Mouse (Mus musculus): ENCODE results near the gene Ddost. TPM values are rescaled to one million over a fixed set of nuclear protein-coding genes. Genes with fewer than 3 reads are reported as not detected.

Ddost gene
- 180 and 182 TPM in 2 replicates for polyA plus RNA-seq (2021; fragmentation: Nextera tagmentation)
- long read RNA-seq, experiment 1, transcript Ddost-201 (11 exons, 2,120 nt): major isoform, 315 of 354 reads
- long read RNA-seq, experiment 1, partial matches to known transcripts: 26 of 354 reads
- long read RNA-seq, experiment 1, other reads (novel, unspliced or antisense): 13 of 354 reads
- long read RNA-seq, experiment 2, transcript Ddost-201 (11 exons, 2,120 nt): major isoform, 1,192 of 1,235 reads
- long read RNA-seq, experiment 2, partial matches to known transcripts: 14 of 1,235 reads
- long read RNA-seq, experiment 2, other reads (novel, unspliced or antisense): 29 of 1,235 reads

DNA sequence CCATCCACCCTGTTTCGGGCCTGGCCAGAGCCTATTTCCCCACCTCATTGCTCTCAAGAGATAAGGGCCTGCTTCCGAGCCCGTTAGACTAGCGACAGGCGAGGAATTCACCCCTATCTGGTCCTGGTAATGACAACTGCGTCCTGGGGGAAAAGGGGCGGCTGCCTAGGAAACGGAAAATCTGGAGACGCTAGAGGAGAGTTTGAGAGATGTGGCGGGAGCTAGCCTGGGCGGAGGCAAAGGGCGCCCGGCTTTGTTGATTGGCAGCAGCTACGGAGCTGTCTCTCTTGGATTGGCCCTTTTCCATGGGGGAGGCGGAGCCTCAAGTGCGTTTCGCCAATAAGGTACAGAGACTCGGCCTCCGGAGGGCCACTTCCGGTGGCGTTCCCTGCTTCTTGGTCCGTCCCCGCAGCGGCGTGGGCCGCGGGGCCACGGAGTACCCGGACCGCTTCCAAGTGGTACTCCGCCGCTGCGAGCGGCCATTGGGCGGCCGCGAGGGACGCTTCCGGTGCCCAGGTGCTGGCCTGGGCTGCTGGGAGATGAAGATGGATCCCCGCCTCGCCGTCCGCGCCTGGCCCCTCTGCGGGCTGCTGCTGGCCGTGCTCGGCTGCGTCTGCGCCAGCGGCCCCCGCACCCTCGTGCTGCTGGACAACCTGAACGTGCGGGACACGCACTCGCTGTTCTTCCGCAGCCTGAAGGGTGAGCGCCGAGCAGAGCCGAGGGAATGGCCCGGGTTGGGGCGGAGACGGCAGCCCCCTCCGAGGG, at the start of gene Ddost:
TSS of gene Ddost (plus strand) at position 391 of the 765 bp plus-strand sequence.

DNA sequence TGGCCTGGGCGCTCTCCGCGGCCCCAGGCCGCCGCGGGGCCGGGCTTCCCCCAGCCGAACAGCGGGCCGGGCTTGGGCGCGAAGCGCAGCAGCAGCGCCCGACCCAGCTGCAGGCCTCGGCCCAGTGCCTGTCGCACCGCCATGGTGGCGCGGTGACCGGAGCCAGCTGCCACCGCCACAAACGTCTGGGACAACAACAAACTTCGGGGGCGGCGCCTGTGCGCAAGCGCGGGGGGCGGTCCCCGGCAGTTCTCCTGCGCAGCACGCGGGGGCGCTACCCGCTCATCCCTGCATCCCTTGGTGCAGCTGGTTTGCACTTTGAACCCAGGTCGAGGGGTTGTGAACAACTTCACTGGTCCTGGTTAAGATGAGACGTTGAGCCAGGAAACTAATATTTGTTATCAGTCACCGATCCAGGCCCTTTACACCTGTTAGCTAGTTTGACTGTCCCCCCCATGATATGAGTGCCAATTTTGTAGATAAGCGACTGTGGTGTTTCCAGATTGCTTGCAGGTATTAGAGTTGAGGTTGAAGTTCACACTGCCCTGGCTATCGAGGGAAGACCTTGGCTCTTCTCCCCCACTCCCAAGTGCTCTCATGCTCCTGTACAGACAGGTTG, 21.7 kb downstream of the Ddost start, which contains the start of gene Pink1:
TSS of gene Pink1 (minus strand) at position 231 of the 619 bp plus-strand sequence.

Small RNA genes lying within 50 kb of the gene (microRNA-seq; reads per million reads assigned to microRNA genes)
- gene Gm27646: not detected
- 30.1 reads per million, percentile 46 among the genes with 10 or more reads in this experiment for gene Mir7019

Other genes starting within 250 kb of the Ddost start
- gene Hp1bp3, start 88.4 kb upstream of the Ddost start, polyA plus RNA-seq (2021; fragmentation: Nextera tagmentation): 258 and 263 TPM in 2 replicates
- 17.9 and 19.7 TPM in 2 replicates for gene Sh2d5, start 54.3 kb upstream of the Ddost start, polyA plus RNA-seq (2021; fragmentation: Nextera tagmentation)
- gene Kif17, start 54.3 kb upstream of the Ddost start, polyA plus RNA-seq (2021; fragmentation: Nextera tagmentation): 6.7 and 7.3 TPM in 2 replicates
- gene Pink1, start 21.6 kb downstream of the Ddost start, polyA plus RNA-seq (2021; fragmentation: Nextera tagmentation): 222 and 265 TPM in 2 replicates
- 2.2 and 2.3 TPM in 2 replicates for gene Cda, start 63.3 kb downstream of the Ddost start, polyA plus RNA-seq (2021; fragmentation: Nextera tagmentation)
- 13.3 and 16.9 TPM in 2 replicates for gene Fam43b, start 91.8 kb downstream of the Ddost start, polyA plus RNA-seq (2021; fragmentation: Nextera tagmentation)
- gene Mul1, start 129.9 kb downstream of the Ddost start, polyA plus RNA-seq (2021; fragmentation: Nextera tagmentation): 27.6 and 28.1 TPM in 2 replicates
- 34.4 and 49.0 TPM in 2 replicates for gene Camk2n1, start 149.6 kb downstream of the Ddost start, polyA plus RNA-seq (2021; fragmentation: Nextera tagmentation)

Data from layer of hippocampus, adult 6 months (tissue).